Mouse (Mus musculus) small intestine, adult 2 months (tissue): ENCODE results near the gene Mn1. TPM values are rescaled to one million over a fixed set of nuclear protein-coding genes. Genes with fewer than 3 reads are reported as not detected.
A peak's percentile ranks its signal among the peaks of the same experiment; 100 is the strongest.

Experiments
- H3K27ac ChIP-seq: fragments of 200-500 bp; 2 replicates; pipeline ENCODE4 v1.5.1; 2012; ENCODE audit warnings: low read depth, low read length, control low read depth, inconsistent platforms; ENCODE audit not compliant: insufficient read depth
- H3K27me3 ChIP-seq: fragments of 200-500 bp; 2 replicates; pipeline ENCODE4 v1.6.1; 2012; ENCODE audit warnings: mild to moderate bottlenecking, moderate library complexity, low read length, inconsistent platforms; ENCODE audit not compliant: control insufficient read depth, insufficient read depth
- H3K36me3 ChIP-seq: fragments of 200-500 bp; 2 replicates; pipeline ENCODE4 v1.6.1; 2012; ENCODE audit warnings: mild to moderate bottlenecking, low read length, control low read depth, inconsistent platforms; ENCODE audit not compliant: control insufficient read depth, insufficient read depth
- H3K4me1 ChIP-seq: fragments of 200-500 bp; 2 replicates; pipeline ENCODE4 v1.6.1; 2012; ENCODE audit warnings: low read length, inconsistent platforms, mixed read lengths; ENCODE audit not compliant: control insufficient read depth, insufficient read depth, insufficient read length
- H3K4me3 ChIP-seq: fragments of 200-500 bp; 2 replicates; pipeline ENCODE4 v1.5.1; 2012; ENCODE audit warnings: low read depth, mild to moderate bottlenecking, control low read depth, inconsistent platforms, low read length, moderate library complexity
- CTCF ChIP-seq: fragments of 200-500 bp; IDR thresholded peaks from 2 replicates; pipeline ENCODE4 v1.5.1; 2012; ENCODE audit warnings: low read depth, mild to moderate bottlenecking, control low read depth, inconsistent platforms, low read length, moderate library complexity, mixed read lengths; ENCODE audit not compliant: insufficient replicate concordance, insufficient read length; ENCODE audit errors: extremely low read depth
- POLR2A ChIP-seq: fragments of 200-500 bp; IDR thresholded peaks from 2 replicates; pipeline ENCODE4 v1.6.1; 2012; ENCODE audit warnings: low read depth, mild to moderate bottlenecking, control low read depth, inconsistent platforms, low read length, moderate library complexity
- WGBS: fragments of 180-500 bp; shearing (Covaris S2); methylation state at CpG from one replicate; pipeline ENCODE4 v1.1.7; 2018; 5-methylcytosine and 5-hydroxymethylcytosine counted together
- polyA plus RNA-seq: library from polyadenylated mRNA; depleted of rRNA; stranded (reverse); fragments of >200 nt; gene quantifications from 2 replicates; pipeline ENCODE4 v1.2.3, GENCODE M21; 2012; rRNA removed

Mn1 gene
- 1.4 and 2.2 TPM in 2 replicates for polyA plus RNA-seq

DNA sequence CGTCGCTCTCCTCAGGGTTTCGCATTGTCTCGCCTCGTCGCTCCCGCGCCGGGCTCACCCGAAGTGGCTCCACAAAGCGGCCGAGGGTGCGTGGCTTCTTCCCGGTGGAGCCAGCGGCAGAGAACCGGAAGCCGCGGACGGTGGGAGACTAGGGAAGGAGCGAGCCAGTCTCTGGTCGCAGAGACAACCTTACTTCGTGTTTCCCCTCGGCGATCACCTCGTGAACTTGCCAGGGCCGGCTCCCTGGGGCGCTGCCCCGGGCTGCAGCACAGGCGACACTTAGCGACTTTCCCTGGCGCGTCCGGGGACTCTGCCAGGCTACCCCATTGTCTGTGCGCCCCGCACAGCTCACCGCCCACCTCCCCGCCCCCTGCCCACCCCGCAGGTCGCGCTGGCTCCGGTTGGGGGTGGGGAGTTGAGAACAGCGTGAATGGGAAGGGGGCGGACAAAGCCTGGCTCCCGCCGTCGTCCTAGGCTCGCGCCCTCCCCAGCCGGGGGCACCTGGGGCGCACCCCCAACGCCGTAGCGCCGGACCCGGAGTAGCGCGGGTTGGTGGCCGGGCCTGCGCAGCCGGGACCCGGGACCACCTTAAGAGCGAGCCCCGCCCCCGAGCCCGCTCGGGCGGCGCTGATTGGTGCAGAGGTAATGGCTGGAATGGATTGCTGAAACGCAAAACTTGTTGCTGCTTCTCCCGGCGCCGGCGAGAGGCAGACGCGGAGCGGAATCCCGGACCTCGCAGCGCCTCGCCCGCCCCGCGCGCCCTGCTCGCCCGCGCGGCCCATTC is at the start of gene Mn1:
Gene Mn1, plus strand, starts transcription at position 772 of the 784 bp plus-strand sequence.
- Histone ChIP-seq H3K4me3 (peak within 1 kb of the TSS; percentile 74), H3K4me1 (no peaks in the 10 kb centered on the region), H3K36me3 (no peaks in the 10 kb centered on the region), H3K27me3 (peaks cover 38% of the 10 kb centered on the region), H3K27ac (no peak within 1 kb of the TSS)
- TF ChIP-seq POLR2A (no peak), CTCF (no peak)
- 1% methylated on average over 88 of the region's 88 CpGs for WGBS

DNA sequence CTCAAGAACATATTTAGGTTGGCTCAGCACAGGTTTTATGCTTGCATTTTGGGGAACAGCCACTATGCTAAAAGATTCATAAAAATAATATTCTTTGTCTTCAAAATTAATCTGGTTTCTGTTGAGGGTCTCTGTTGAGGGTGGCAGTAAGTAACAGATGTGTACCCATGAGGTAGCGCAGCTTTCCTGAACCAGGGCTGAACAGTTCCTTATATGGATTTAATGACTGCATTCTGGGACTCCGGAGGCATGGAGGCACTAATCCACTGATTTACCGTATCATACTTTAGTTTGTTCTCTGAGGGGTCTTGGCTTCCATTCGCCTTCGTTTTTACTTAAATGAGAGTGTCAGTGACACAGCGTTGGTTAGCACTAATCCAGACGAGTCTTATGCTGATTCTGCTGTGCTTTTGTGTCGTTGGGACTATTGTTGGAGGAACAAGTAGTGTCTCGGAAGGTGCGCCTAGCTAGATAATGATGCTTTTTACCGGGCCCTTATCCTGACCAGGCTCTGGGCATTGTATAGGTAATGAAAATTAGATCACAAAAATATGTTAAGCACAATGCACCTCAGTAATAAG is 49.1 kb upstream of the Mn1 start:
- WGBS = 92% methylated on average over 11 of the region's 11 CpGs

GRCm38 (mm10) chr5:111368576-111368975 is 48.6 kb upstream of the Mn1 start:
- Histone ChIP-seq H3K27ac (no peak overlapping the region), H3K27me3 (no peaks in the 10 kb centered on the region), H3K4me1 (peaks cover 4% of the 10 kb centered on the region), H3K36me3 (peaks cover 53% of the 10 kb centered on the region), H3K4me3 (no peak overlapping the region)
- TF ChIP-seq CTCF (no peak), POLR2A (no peak)
- 93% methylated on average over 5 of the region's 5 CpGs for WGBS

More for the DNA sequence above, 49.1 kb upstream of the Mn1 start:
- Histone ChIP-seq H3K4me3 (no peak overlapping the region), H3K27ac (no peak overlapping the region), H3K36me3 (peaks cover 47% of the 10 kb centered on the region), H3K4me1 (peaks cover 5% of the 10 kb centered on the region), H3K27me3 (no peaks in the 10 kb centered on the region)
- TF ChIP-seq POLR2A (no peak), CTCF (no peak)

GRCm38 (mm10) chr5:111375616-111376015 is 41.5 kb upstream of the Mn1 start:
- Histone ChIP-seq H3K27ac (no peak overlapping the region), H3K4me1 (no peaks in the 10 kb centered on the region), H3K36me3 (peaks cover 63% of the 10 kb centered on the region), H3K4me3 (no peak overlapping the region), H3K27me3 (no peaks in the 10 kb centered on the region)
- 80% methylated on average over 4 of the region's 4 CpGs for WGBS
- TF ChIP-seq POLR2A (no peak), CTCF (no peak)

DNA sequence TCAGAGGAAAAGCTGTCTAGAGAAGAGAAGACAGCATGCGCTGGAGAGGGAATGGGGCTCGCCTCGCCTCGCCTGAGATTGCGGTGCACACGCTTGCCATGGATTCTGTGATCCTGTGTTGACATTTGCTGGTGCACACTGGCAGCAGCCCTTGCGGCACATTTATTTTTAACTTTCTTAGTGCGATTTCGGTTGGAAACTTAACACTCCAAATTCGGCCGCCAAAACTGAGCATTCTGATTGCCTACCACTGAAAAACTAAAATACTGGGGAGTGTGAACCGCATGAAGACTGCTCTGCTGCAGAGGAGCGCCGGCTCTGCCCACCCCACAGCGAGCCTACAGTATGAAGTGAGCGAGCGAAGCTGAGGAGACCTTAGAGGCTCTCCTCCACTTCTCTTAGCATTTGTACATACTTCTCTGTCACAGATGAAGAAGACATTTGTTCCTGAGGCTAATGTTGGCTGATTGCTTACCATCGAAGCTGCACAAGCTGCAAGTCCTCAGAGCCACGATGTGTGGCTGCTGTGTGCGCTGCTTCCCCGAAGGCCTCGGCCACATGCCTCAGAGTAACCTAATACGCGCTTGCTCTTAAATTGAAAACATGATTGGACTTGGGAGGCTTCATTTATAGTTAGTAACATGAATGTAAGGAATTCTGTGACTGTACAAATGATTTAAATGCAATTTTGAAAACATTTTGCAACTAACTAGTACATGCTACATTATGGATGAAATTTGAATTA is 40.7 kb upstream of the Mn1 start:
- Histone ChIP-seq H3K27me3 (no peaks in the 10 kb centered on the region), H3K4me3 (no peak overlapping the region), H3K27ac (no peak overlapping the region), H3K36me3 (peaks cover 59% of the 10 kb centered on the region), H3K4me1 (no peaks in the 10 kb centered on the region)
- no peak for TF ChIP-seq POLR2A
- TF ChIP-seq CTCF = no peak
- WGBS = 92% methylated on average over 24 of the region's 24 CpGs

DNA sequence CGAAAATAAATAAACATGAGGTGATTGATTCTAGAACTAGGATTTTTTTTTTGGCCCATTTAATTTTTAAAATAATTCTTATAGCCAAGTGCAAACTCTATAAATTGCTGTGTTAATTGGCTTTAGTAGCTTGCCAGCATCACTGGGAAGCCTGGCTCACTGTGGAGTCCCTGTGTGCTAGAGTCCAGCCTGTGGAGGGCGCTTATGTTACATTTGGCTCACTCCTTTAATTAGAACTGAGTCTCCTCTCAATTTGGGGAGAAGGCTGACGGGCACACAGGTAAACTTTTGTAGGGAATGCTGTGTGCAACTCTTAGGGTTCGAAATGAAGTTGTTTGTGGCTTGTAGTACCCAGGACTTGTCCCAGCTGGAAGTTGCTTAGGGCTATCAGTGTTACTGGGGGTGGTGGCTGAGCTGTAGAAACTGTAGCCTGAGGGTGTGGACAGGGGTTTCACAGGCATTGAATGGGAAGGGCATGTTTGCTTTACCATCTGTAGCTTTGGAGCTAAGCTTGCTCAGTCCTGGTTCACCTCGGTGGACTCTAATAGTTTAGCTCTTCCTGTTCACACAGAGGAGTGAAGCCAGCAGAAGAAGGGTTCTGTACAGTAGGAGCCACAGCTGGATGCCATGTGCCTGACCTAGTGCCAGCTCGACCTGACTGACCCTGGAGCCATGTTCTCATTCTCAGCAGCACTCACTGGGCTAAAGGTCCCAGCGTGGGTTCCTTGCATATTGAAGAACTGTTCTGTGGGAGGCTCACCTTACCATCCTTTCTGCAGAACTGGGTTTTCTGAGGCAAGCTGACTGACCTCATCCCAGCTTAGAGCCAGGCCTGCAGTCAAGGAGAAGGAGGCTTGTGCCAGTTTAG is 38.8 kb upstream of the Mn1 start:
- H3K36me3 ChIP-seq = peaks cover 49% of the 10 kb centered on the region
- H3K4me1 ChIP-seq = no peaks in the 10 kb centered on the region
- H3K27ac ChIP-seq = no peak overlapping the region
- H3K27me3 ChIP-seq = no peaks in the 10 kb centered on the region
- WGBS = 61% methylated on average over 7 of the region's 7 CpGs
- no peak for TF ChIP-seq CTCF
- no peak for TF ChIP-seq POLR2A
- H3K4me3 ChIP-seq = no peak overlapping the region
